Mouse (Mus musculus) kidney, postnatal 14 days (tissue): ENCODE measurements around the gene Cbl.
A peak's percentile ranks its signal among the peaks of the same experiment; 100 is the strongest.

ENCODE experiments used
- DNase-seq: peaks from one replicate; pipeline ENCODE4 v3.0.0; 2022; ENCODE audit warnings: mixed read lengths

The Cbl gene

GRCm38 (mm10) chr9:44178811-44179210 lies 55.0 kb downstream of the Cbl start:
- DNase-seq, result no peak

DNA sequence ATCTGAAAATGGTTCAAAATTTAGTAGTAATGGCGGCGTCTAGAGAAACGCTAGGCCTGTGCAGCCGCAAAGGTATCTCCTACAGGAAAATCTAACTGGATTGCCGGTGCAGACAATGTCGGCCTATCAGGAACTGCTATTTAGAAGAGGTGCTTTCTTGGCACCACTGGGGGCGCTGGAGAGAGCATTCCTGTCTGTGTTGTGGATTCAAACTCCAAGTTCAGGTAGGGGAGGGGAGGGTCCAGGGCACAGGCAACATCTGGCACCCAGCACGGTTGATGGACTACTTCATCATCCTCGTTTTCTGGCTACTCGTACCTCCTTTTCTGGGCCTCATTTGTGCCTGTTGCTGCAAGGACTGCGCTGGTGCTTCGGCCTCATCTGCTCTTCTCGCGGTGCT lies 55.5 kb downstream of the Cbl start:
- peak; percentile 18 for DNase-seq

GRCm38 (mm10) chr9:44177405-44177804 lies 56.4 kb downstream of the Cbl start:
- DNase-seq, result no peak

- no peak for DNase-seq
Observed at GRCm38 (mm10) chr9:44175957-44176356, 57.9 kb downstream of the Cbl start.

GRCm38 (mm10) chr9:44175556-44175955 lies 58.3 kb downstream of the Cbl start:
- peak; percentile 72 for DNase-seq

DNA sequence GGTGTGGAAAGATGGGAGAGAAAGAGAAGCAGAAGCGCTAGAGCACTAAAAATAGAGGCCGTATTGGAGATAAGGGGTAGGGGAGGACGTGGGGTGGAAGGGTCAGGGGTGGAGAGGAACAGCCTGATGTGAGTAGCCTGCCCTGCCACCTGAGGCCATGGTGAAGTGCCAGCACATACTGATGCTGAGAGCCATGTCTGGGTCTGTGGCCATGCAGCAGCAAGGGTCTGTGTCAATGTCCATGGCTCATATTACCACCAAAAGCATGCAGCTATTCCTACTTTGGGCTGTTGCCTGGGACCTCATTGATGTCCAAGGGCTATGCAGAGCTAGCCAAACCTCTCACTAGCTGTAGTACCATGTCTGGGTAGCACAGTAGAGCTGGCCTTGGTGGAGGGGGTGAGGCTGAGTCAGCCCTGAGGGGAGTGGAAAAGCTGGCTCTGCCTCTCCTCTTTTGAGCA lies 63.1 kb downstream of the Cbl start:
- no peak for DNase-seq

DNA sequence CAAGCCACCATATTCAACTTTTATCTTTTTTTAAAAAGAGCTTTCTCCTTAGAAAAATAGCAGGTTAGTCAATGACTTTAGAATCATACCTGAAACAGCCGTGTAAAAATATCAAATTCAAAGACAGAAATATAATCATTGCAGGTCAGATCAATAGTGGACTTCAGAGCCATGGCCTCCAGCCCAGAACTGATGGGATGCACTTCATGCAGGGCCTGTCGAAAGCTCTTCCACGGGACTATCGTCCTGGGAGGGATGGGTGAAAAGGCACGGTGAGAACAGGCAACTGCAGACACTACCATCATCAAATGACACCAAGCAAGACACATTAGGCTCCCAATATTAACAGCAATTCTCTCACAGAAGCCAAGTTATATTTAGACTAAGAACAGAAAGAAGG lies 64.9 kb downstream of the Cbl start:
- no peak for DNase-seq

- no peak for DNase-seq
Observed at GRCm38 (mm10) chr9:44159886-44160285, 74.0 kb downstream of the Cbl start.

DNA sequence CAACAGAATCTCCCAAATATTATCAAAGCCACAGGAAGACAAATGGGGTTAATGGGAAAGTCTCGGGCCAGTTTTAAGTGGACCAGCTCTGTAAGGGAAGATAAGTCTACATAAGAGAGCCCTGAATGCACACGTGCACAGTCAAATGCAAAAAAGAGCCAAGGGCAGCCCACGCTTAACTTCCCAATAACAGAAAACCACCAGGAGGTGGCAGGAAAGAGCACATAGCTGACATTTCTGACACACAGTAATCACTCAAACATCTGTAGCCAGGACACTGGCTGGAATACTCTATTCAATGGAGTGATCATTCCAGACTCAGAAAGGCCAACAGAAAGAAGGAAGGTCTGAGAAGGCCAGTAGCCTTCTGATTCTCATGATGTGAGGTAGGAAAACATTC lies 86.6 kb downstream of the Cbl start:
- DNase-seq, result no peak

GRCm38 (mm10) chr9:44144718-44145060 lies 89.2 kb downstream of the Cbl start:
- DNase-seq, result no peak

DNA sequence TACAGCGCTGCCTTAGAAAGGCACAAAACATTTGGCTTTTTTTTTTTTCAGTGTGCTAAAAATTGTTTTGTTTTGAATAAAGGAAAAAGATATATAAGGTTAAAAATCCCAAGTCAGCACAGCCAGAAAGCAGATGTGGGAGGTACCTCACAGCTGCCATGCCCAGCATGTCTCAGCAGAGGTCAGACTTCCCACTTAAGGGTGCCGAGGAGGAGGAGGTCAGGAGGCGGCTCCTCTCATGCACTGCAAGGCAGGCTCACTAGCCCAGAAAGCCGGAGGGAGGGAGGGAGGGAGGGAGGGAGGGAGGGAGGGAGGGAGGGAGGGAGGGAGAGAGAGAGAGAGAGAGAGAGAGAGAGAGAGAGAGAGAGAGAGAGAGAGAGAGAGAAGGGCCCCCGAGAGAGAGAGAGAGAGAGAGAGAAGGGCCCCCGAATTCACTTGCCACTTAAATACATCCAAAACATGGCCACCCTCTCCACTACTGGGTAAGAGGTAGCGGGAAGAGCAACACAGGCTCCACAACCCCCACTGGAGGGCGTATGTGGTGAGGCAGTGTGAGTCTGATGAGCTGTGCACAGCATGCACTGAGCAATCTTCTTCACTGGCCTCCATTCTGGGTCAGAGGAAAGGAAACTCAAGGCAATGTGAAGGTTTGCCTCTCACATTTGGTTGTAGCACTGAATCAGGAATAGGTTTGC lies 89.7 kb downstream of the Cbl start:
- peak; percentile 66 for DNase-seq

- no peak for DNase-seq
Observed at GRCm38 (mm10) chr9:44143421-44143820, 90.4 kb downstream of the Cbl start.

DNA sequence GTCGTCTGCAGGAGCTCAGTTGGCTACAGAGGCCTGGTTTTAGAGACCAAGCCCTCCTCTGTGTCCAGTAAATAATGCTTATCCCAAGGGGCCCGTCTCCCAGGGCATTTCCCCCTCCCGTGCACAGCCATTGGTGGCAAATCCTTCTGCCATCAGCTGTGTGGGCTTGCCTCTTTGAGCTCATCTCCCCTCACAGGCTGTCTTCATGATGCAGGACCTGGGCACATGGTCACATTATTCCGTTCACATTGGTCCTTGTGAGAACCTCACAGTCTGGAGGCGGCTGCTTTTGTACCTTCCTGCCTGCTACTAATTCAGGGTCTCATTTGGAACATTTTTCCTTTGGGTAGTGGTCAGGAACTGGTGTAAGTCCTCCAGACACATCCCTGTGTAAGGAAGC lies 91.9 kb downstream of the Cbl start:
- DNase-seq, result no peak

DNA sequence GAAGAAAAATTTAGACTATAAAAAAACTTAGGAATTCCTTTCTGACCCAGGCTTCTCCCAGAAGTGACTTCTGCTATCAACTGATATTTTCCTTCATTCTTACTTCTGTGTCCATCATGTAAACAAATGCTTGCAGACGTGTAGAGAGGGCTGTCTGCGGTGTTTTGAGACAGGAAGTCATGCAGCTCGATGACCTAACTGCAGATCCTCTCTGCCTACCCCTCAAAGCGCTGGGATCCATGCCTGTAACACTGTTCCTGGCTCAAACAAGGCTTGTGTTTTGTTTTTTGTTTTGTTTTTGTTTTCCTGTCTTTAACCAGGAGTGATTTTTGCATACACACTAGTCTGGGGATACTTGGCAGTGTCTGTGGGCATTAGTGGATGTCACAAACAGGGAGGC lies 96.0 kb downstream of the Cbl start:
- DNase-seq, result no peak

DNA sequence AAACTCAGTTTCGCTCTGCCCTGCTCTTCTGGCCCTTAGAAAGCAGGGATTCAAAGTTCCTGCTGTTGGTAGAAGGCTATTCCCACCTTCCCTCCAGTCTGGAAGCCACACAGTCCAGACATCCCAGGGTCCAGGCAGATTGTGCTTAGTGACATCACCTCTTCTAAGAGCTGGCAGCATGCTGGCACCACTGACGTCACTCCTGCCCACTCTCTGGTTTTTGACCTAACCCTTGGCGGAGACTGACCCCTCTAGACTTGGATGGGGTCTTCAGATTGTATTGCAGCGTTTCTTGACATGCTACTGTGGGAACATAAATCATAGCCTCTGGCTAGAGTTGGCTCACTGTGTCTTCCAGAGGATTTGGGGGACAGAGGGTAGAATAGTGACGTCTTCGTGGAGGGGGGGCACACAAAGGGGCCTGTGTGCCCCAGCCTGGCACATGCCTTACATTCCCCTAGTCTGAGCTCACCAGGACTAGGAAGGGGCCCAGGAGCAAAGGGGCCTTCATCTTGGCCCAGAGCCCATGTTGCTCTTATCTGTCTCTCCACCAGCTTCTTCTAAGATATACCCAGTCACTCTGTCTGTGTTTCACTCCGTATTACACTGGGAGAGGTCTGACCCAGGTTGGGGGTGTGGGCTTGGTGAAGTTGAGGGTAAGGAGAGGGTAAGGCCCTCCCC lies 98.0 kb downstream of the Cbl start:
- no peak for DNase-seq

DNA sequence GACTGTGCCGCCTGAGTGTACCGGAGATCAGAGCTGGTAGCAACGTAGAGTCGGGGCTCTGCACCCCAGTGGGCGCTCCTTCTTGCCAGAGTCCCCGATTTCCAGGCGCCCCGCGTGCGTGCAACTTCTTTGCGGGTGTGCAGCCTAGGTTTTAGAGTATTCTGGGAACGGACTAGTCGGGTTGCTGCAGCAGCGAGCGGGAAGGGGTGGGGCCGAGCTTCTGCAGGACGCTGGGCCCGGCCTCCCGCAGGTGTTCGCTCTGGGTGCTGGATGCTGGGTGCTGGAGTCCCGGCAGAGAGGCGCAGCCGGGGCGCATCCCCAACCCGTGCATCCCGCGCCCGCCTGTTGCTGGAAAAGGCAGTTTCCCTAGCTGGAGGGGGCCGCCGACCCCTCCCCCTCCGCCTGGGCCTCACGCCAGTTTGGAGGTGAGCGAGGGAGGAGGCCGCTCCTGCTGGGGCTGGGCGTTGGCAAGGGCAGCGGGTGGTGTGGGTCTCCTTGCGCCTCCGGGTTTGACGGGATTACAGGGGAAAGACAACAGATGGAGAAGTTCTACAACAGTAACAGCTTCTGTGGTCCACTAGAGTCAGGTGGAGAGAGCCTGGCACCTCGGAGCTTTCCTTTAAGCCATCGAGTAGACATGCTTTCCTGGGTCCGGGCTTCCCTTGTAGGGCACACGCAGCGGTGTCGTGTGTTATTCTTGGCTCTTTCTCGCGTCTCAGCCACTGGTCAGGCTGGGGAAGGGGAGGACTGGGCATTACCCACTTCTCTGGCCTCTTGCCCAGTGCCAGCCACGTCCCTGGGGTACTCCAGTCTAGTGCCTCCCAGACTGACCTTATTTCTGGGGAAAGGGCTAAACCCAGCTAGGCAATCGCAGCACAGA lies 98.8 kb downstream of the Cbl start:
- DNase-seq, result peak; percentile 78

DNA sequence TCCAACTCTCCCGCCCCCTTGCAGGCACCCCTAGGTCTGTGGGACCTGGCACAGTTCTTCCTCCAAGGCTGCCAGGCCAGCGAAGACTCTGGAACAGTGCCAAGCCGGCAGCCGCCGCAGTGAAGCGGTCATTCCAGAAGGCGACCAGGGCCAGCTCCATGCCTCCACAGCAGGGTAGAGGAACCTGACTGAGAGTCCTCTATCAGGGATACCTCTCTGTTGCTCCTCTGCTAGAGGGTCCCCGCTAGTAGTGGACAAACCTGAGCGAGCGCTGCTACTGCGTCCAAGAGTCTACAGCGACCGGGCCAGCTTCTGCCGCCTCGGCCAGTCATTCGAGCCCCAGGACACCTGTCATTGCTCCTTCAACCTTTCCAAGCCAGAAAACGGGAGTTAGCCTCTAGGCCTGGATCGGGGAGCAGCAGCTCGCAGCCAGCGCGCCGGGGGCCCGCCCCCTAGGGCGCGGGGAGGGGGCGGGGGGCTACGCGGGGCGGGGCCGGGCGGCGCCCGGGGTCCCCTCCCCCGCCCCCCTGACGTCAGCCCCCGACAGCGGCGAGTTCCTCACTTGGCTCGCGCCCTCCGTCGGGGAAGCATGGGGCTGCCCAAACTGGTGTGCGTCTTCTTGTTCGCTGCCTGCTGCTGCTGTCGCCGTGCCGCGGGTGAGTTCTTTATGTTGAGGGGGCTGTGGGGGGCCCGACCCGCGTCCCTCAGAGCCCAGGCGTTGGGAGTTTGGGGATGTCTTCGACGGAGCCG lies 99.6 kb downstream of the Cbl start, which contains the start of gene Mcam:
Mcam (plus strand) TSS at position 369 of the 750 bp plus-strand sequence.
- DNase-seq, result peak; percentile 86

GRCm38 (mm10) chr9:44133287-44133686 lies 100.6 kb downstream of the Cbl start:
- DNase-seq, result no peak

DNA sequence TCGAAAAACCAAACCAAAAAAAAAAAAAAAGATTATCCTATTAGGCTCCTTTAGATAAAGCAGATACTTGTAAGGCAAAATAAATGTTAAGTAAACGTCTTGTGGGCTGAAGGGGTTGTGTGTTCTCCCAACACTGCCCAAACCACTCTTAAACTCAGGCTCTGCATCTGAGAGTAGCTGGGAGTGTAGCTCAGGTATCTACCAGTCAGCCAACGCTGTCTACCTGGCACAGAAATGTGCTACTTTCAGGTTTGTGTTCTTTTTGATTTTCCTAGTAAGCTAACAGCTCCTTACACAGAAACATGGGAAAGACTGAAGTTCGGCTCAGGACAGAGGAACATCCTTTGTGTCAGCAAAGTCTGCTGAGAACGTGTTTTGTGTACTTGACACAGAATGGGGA lies 101.6 kb downstream of the Cbl start:
- DNase-seq, result no peak

- no peak for DNase-seq
Observed at GRCm38 (mm10) chr9:44131276-44131590, 102.6 kb downstream of the Cbl start.

DNA sequence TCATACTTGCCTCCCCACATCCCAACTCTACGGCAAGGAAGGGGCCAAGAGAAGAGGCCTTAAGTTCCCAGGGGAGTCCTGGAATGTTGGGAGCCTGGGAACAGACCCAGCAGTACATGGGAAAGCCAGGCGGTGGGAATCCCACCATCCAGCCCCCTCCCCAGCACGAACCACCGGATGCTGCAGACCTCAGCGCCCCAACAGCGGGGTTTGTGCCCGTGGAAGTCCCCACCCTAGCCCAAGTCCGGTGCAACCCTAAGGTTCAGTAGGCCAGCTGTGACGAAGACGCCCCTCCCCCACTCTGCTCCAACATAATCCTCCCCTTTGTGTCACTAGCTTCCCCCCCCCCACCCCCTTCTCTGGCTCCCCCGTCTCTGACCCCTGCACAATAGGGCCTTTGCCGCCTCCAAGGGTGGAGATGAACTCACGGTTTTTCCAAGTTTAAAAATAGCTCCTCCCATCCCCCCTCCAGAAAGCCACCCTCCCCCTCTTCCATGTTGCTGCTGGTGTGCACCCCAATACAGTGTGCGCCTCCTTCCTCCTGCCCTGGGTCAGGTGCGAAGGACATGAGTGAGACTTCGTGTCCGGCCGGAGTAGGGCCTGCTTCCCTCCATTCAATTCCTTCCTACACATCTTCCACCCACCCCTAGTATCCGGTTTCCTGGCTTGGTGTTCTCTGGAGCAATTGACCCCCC lies 103.1 kb downstream of the Cbl start:
- DNase-seq, result peak; percentile 77

DNA sequence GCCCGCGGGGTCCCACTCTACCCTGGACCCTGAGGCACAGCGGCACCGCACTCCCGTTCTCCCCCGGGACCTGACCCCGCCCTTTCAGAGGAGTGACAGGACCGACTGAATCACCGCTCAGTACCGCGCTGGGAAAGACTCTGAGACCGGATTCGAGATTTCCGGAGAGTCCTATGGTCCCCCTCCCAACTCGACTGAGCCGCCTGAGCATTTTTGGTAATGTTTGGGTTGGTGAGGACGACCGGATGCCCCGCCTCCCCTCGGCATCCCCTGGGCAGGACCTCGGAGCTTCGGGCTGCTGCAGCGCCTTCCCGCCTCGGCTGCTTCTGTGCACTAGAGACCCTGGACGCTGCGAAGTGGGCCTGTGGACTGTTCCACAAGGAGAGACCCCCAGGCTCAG lies 103.8 kb downstream of the Cbl start:
- DNase-seq, result peak; percentile 91
